In genomic region chr19:53142190-53143107, GRCm38 (mm10) we compare ENCODE assay signal across 7 mouse cellular contexts. TPM values are rescaled to one million over a fixed set of nuclear protein-coding genes. Genes with fewer than 3 reads are reported as not detected.
DNase-seq lines count a peak whose midpoint lies in the region; ATAC-seq lines count a peak whose summit lies in the region.

No protein-coding gene starts in this region.

- peak overlapping the region; percentile 88 for H3K9ac ChIP-seq in embryonic facial prominence, embryonic 12.5 days
- H3K9ac ChIP-seq in limb, embryonic 11.5 days (ENCODE audit: low read length) = peak overlapping the region; percentile 62
- H3K9ac ChIP-seq in midbrain, embryonic 14.5 days (replicated peaks; ENCODE audit: low read length) = peak overlapping the region; percentile 75

- H3K9me3 ChIP-seq in embryonic facial prominence, embryonic 12.5 days = no peaks in the 10 kb centered on the region
- no peaks in the 10 kb centered on the region for H3K9me3 ChIP-seq in limb, embryonic 11.5 days (ENCODE audit: control insufficient read depth, low read length)
- H3K9me3 ChIP-seq in midbrain, embryonic 14.5 days (ENCODE audit: control insufficient read depth, low read length) = no peaks in the 10 kb centered on the region

- under 1% methylated on average over 84 of the region's 84 CpGs for WGBS in embryonic facial prominence, embryonic 12.5 days
- under 1% methylated on average over 82 of the region's 84 CpGs for WGBS in limb, embryonic 11.5 days
- under 1% methylated on average over 84 of the region's 84 CpGs for WGBS in midbrain, embryonic 14.5 days

- no peaks in the 10 kb centered on the region for H3K27me3 ChIP-seq in embryonic facial prominence, embryonic 12.5 days
- H3K27me3 ChIP-seq in limb, embryonic 11.5 days (ENCODE audit: control insufficient read depth, insufficient read depth, low read length) = no peaks in the 10 kb centered on the region
- H3K27me3 ChIP-seq in midbrain, embryonic 14.5 days (ENCODE audit: control insufficient read depth, insufficient read depth, low read length) = 0 out of 2 replicates have a peak, but pooled peaks cover 11% of the 10 kb centered on the region

- H3K4me2 ChIP-seq in embryonic facial prominence, embryonic 12.5 days (replicated peaks) = peak overlapping the region; percentile 65
- H3K4me2 ChIP-seq in limb, embryonic 11.5 days (ENCODE audit: low read depth, severe bottlenecking) = peak overlapping the region; percentile 87
- H3K4me2 ChIP-seq in midbrain, embryonic 14.5 days (ENCODE audit: low read length) = peak overlapping the region; percentile 96

- peaks cover 38% of the 10 kb centered on the region for H3K4me1 ChIP-seq in embryonic facial prominence, embryonic 12.5 days
- H3K4me1 ChIP-seq in limb, embryonic 11.5 days (ENCODE audit: control insufficient read depth, insufficient read depth, low read length) = peaks cover 30% of the 10 kb centered on the region
- peaks cover 16% of the 10 kb centered on the region for H3K4me1 ChIP-seq in midbrain, embryonic 14.5 days (ENCODE audit: control insufficient read depth, insufficient read depth, low read length)

- H3K4me3 ChIP-seq in embryonic facial prominence, embryonic 12.5 days = peak overlapping the region; percentile 90
- H3K4me3 ChIP-seq in limb, embryonic 11.5 days (ENCODE audit: low read depth, low read length) = peak overlapping the region; percentile 75
- peak overlapping the region; percentile 85 for H3K4me3 ChIP-seq in midbrain, embryonic 14.5 days (replicated peaks; ENCODE audit: low read depth, low read length)

- peak; percentile 100 for DNase-seq in adrenal gland, postnatal 25 days
- DNase-seq in heart, adult 11 months = peak; percentile 100
- DNase-seq in kidney, adult 18-20 months = peak; percentile 100
- DNase-seq in limb, embryonic 11.5 days (ENCODE audit: low spot score) = peak; percentile 100
- peak; percentile 97 for DNase-seq in midbrain, embryonic 14.5 days
- peak; percentile 100 for DNase-seq in spleen, adult 18-20 months

- no peaks in the 10 kb centered on the region for H3K36me3 ChIP-seq in embryonic facial prominence, embryonic 12.5 days
- no peaks in the 10 kb centered on the region for H3K36me3 ChIP-seq in limb, embryonic 11.5 days (ENCODE audit: control insufficient read depth, insufficient read depth, low read length)
- no peaks in the 10 kb centered on the region for H3K36me3 ChIP-seq in midbrain, embryonic 14.5 days (ENCODE audit: control insufficient read depth, insufficient read depth, low read length)

- peak overlapping the region; percentile 88 for H3K27ac ChIP-seq in embryonic facial prominence, embryonic 12.5 days
- peak overlapping the region; percentile 77 for H3K27ac ChIP-seq in limb, embryonic 11.5 days (replicated peaks; ENCODE audit: low read depth, low read length)
- H3K27ac ChIP-seq in midbrain, embryonic 14.5 days (replicated peaks; ENCODE audit: low read depth, low read length) = peak overlapping the region; percentile 49; the same call in 1 of the 2 replicates

- ATAC-seq in embryonic facial prominence, embryonic 12.5 days (ENCODE audit: insufficient number of reproducible peaks, insufficient read depth, low FRiP score, low TSS enrichment) = peak; percentile 95
- ATAC-seq in limb, embryonic 11.5 days (ENCODE audit: insufficient number of reproducible peaks, low FRiP score, low TSS enrichment, low read depth) = peak; percentile 97
- ATAC-seq in midbrain, embryonic 14.5 days (ENCODE audit: low FRiP score, low TSS enrichment) = peak; percentile 95

RNA-seq across cellular contexts. Expression of gene Add3, which starts 2.2 kb away (rescaled TPM):
- 48.3 and 51.8 TPM in 2 replicates for total RNA-seq in adrenal gland, postnatal 25 days (2021)
- 83.4 and 90.5 TPM in 2 replicates for polyA plus RNA-seq in embryonic facial prominence, embryonic 12.5 days (2016; fragmentation: Nextera tagmentation; extraction: Ambion mirVana)
- polyA plus RNA-seq in limb, embryonic 11.5 days (2014; fragmentation: Nextera tagmentation; extraction: Ambion mirVana) = 74.4 and 75.1 TPM in 2 replicates
- 14.8 and 28.6 TPM in 2 replicates for polyA plus RNA-seq in midbrain, embryonic 14.5 days (2014; fragmentation: Nextera tagmentation; extraction: Ambion mirVana)

Comparison
In these comparisons a context has a peak if more than half of its experiments do, and no peak if none do; other contexts are left out.
1. Peak in every context shown above with its lines: DNase-seq, ATAC-seq, H3K4me3 ChIP-seq and H3K27ac ChIP-seq.